Mouse (Mus musculus) forebrain, embryonic 14.5 days (tissue): ENCODE results near the gene Pou5f1. TPM values are rescaled to one million over a fixed set of nuclear protein-coding genes. Genes with fewer than 3 reads are reported as not detected.
"Not testable (repeated sequence)": the region's sequence is repeated elsewhere in the genome, so short reads cannot be mapped to it uniquely, and the experiment has no call there.

Experiments
- ATAC-seq: fragments of 200-750 bp; cut with Nextera tagmentation; 2 replicates; pipeline ENCODE4 v1.8.0; 2017; ENCODE audit warnings: mild to moderate bottlenecking, moderate library complexity
- DNase-seq: peaks from one replicate; pipeline ENCODE4 v3.0.0-alpha.2; 2015; ENCODE audit warnings: low spot score
- H3K27ac ChIP-seq: fragments of 300-500 bp; sonication (generic); 2 replicates; pipeline ENCODE4 v1.5.1; 2014; ENCODE audit warnings: low read depth, mild to moderate bottlenecking, control low read depth, low read length, moderate library complexity
- H3K27me3 ChIP-seq: fragments of 300-500 bp; sonication (generic); replicated peaks from 2 replicates; pipeline ENCODE4 v1.6.1; 2014; ENCODE audit warnings: low read length, control low read depth, mixed read lengths; ENCODE audit not compliant: control insufficient read depth, insufficient read depth
- H3K36me3 ChIP-seq: fragments of 300-500 bp; sonication (generic); 2 replicates; pipeline ENCODE4 v1.6.1; 2014; ENCODE audit warnings: low read length, control low read depth; ENCODE audit not compliant: control insufficient read depth, insufficient read depth
- H3K4me1 ChIP-seq: fragments of 300-500 bp; sonication (generic); 2 replicates; pipeline ENCODE4 v1.6.1; 2014; ENCODE audit warnings: antibody characterized with exemption, low read length, control low read depth; ENCODE audit not compliant: control insufficient read depth, insufficient read depth
- H3K4me2 ChIP-seq: fragments of 300-500 bp; sonication (generic); 2 replicates; pipeline ENCODE4 v1.6.1; 2014; ENCODE audit warnings: mild to moderate bottlenecking, control low read depth, low read length
- H3K4me3 ChIP-seq: fragments of 300-500 bp; sonication (generic); 2 replicates; pipeline ENCODE4 v1.5.1; 2014; ENCODE audit warnings: low read depth, low read length, control low read depth
- H3K9ac ChIP-seq: fragments of 300-500 bp; sonication (generic); 2 replicates; pipeline ENCODE4 v1.6.1; 2014; ENCODE audit warnings: mild to moderate bottlenecking, low read length, control low read depth, moderate library complexity
- H3K9me3 ChIP-seq: fragments of 300-500 bp; sonication (generic); replicated peaks from 2 replicates; pipeline ENCODE4 v1.6.1; 2016; ENCODE audit warnings: low read length, control low read depth, mixed read lengths; ENCODE audit not compliant: control insufficient read depth
- WGBS: fragments of 180-500 bp; shearing (Covaris S2); extraction: QIAGEN DNeasy Blood & Tissue Kit; methylation state at CpG from one replicate; pipeline ENCODE4 v1.1.7; 2014; 5-methylcytosine and 5-hydroxymethylcytosine counted together
- polyA plus RNA-seq: library from polyadenylated mRNA; unstranded; fragments of >200 nt; fragmentation: Nextera tagmentation; extraction: Ambion mirVana; gene quantifications from 2 replicates; pipeline ENCODE4 v1.2.1, GENCODE M21; 2014

Pou5f1 gene
- polyA plus RNA-seq, result 0.20 TPM in 1 of 2 replicates, not detected in the other

DNA sequence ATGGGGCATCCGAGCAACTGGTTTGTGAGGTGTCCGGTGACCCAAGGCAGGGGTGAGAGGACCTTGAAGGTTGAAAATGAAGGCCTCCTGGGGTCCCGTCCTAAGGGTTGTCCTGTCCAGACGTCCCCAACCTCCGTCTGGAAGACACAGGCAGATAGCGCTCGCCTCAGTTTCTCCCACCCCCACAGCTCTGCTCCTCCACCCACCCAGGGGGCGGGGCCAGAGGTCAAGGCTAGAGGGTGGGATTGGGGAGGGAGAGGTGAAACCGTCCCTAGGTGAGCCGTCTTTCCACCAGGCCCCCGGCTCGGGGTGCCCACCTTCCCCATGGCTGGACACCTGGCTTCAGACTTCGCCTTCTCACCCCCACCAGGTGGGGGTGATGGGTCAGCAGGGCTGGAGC is at the start of gene Pou5f1:
Gene Pou5f1 (plus strand): TSS at position 243 of the 400 bp plus-strand sequence.
- ATAC-seq (no peak), DNase-seq (no peak)
- 32% methylated on average over 13 of the region's 13 CpGs for WGBS
- Histone ChIP-seq H3K9ac (no peak within 1 kb of the TSS), H3K9me3 (no peaks in the 10 kb centered on the region), H3K36me3 (no peaks in the 10 kb centered on the region), H3K4me1 (peaks cover 4% of the 10 kb centered on the region; the same call in 1 of the 2 replicates), H3K4me2 (no peak within 1 kb of the TSS), H3K27me3 (peaks cover 18% of the 10 kb centered on the region), H3K27ac (no peak within 1 kb of the TSS), H3K4me3 (no peak within 1 kb of the TSS)

DNA sequence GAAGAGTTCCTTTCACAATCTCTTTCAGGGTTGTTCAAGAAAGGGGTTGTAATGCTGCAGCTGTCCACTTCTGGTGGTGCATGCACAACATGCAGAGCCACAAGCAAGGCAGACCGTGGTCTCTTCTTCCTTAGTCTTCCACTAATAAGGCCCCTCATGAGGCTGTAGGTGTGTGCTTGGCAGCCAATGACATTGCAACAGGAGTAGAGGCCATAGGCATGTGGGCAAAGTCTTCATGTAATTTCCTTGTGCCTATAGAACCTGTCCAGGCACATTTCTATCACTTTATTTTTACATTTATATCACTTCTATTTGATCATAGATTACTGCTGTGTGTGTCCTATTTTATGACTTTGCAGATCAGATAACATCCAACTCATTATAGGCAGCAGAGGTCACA is 47.6 kb upstream of the Pou5f1 start:
- H3K27me3 ChIP-seq, H3K4me1 ChIP-seq, H3K36me3 ChIP-seq, H3K27ac ChIP-seq, H3K4me2 ChIP-seq, ATAC-seq, H3K4me3 ChIP-seq, DNase-seq, H3K9ac ChIP-seq, H3K9me3 ChIP-seq: not testable (repeated sequence)
- WGBS, result no CpG with 5 or more reads among the region's 1 CpGs

DNA sequence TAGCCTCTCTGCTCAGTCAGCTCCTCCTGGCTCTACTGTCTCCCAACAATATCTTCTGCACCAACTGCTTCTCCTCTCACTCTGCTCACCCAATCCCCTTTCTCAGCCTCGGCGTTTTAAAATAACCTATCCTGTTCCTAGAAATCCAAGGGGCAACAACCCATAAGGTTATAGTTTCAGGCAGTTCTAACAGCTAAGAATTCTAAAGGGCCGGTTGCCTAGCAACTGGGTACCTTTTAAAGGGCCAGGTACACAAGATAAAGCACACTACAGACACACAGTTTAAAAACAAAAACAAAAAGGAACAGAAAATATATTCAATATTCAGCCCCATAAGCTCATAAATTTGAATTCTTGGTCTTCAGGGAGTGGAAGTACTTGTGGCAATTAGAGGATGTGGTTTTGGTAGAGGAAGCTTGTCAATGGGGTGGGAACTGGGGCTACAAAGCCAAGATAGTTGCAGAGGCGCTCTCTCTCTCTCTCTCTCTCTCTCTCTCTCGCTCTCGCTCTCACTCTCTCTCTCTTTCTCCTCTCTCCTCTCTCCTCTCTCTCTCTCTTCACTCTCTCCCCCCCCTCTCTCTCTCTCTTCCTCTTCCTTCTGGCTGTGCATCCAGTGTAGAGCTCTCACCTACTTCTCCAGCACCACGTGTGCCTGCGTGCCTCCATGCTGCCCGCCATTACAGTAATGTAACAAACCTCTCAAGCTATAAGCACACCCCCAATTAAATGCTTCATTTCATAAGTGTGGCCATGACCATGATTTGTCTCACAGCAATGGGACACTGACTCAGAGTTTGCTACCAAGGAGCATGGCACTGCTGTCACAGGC is 45.1 kb upstream of the Pou5f1 start:
- not testable (repeated sequence) for H3K36me3 ChIP-seq, H3K4me1 ChIP-seq, H3K9ac ChIP-seq, H3K9me3 ChIP-seq, H3K4me3 ChIP-seq, DNase-seq, H3K4me2 ChIP-seq, ATAC-seq, H3K27ac ChIP-seq, H3K27me3 ChIP-seq
- 66% methylated on average over 3 of the region's 9 CpGs for WGBS

DNA sequence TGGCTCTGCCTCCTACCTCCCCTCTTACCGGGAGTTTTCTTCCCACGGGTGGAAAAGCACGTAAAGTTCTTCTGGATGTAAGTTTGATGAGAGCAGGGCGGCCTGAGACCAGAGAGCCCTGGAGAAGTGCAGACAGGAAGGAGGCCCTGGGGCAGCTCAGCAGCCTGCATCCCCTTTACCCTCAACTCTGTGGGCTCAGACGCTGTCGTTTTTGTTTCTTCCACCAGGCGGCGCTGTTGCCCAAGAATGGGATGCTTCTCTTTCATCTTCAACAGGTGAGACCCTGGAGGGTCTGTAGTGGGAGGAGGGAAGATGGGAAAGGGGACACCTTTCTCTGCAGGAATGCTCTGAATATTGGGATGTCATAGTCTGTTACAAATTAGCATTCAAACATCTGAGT is 40.2 kb upstream of the Pou5f1 start:
- H3K4me2 ChIP-seq, H3K36me3 ChIP-seq, H3K9me3 ChIP-seq, H3K27ac ChIP-seq, H3K4me3 ChIP-seq, ATAC-seq, DNase-seq, H3K4me1 ChIP-seq, H3K9ac ChIP-seq: not testable (repeated sequence)
- 8% methylated on average over 8 of the region's 8 CpGs for WGBS
- H3K27me3 ChIP-seq, result peaks cover 17% of the 10 kb centered on the region

DNA sequence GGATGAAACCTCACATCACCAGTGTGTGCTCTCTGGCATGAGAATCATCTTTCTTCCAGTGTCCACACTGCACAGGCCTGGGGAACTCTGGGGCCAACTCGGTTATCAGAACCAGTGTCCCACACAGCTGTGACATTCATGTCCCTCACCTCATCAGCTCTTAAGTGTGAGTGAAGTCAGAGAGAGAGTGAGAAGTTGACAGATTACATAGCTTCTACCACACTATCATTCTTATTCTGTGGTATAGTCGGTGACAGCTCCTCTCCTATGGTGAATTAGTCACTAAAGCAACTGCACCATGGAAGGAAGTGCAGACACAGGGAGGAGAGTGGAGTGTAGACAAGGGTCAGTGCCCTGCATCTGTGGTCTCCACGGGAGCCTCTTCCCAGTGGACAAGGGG is 36.9 kb upstream of the Pou5f1 start:
- DNase-seq, ATAC-seq, H3K4me2 ChIP-seq, H3K9me3 ChIP-seq, H3K36me3 ChIP-seq, H3K9ac ChIP-seq, H3K4me3 ChIP-seq, H3K4me1 ChIP-seq, H3K27ac ChIP-seq: not testable (repeated sequence)
- peaks cover 19% of the 10 kb centered on the region for H3K27me3 ChIP-seq
- WGBS, result 76% methylated on average over 3 of the region's 3 CpGs

DNA sequence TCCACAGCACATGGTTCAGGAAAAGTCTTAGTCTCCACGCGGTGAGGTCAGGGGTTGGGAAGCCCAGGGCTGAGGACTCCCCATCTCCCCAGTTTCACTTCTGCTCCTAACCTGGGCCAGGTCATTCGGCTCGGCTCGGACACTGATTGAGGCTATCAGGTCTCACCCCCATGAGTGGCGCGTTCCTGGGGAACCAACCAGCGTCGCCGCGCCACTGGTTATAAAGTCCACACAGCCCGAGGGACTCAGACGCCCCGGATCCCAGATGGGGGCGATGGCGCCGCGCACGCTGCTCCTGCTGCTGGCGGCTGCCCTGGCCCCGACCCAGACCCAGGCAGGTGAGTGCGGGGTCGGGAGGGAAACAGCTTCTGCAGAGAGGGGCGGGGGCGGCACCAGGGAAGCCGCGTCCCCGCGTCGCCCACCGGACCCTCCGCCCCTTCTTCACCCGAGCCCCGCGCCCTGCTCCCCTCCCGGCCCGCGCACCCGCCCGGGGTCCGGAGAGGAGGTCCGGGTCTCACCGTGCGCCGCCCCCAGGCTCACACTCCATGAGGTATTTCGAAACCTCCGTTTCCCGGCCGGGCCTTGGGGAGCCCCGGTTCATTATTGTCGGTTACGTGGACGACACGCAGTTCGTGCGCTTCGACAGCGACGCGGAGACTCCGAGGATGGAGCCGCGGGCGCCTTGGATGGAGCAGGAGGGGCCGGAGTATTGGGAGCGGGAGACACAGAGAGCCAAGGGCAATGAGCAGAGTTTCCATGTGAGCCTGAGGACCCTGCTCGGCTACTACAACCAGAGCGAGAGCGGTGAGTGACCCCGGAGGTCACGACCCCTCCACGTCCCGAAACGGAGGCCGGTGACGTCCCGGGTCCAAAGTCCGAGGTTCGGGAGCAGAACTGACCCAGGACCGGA is 35.7 kb upstream of the Pou5f1 start, which contains the start of gene H2-Q10:
Gene H2-Q10 (plus strand): TSS at position 248 of the 910 bp plus-strand sequence.
- peak within 1 kb of the TSS; percentile 60 for H3K4me2 ChIP-seq
- H3K36me3 ChIP-seq, result no peaks in the 10 kb centered on the region
- ATAC-seq, result no peak
- H3K4me1 ChIP-seq, result no peaks in the 10 kb centered on the region
- peaks cover 19% of the 10 kb centered on the region for H3K27me3 ChIP-seq
- H3K4me3 ChIP-seq, result peak within 1 kb of the TSS; percentile 27
- H3K9me3 ChIP-seq, result no peaks in the 10 kb centered on the region
- 0 out of 2 replicates have a peak within 1 kb of the TSS, but pooled peaks have one; percentile 29 for H3K9ac ChIP-seq
- no peak within 1 kb of the TSS for H3K27ac ChIP-seq
- 2% methylated on average over 66 of the region's 80 CpGs for WGBS
- DNase-seq, result no peak

DNA sequence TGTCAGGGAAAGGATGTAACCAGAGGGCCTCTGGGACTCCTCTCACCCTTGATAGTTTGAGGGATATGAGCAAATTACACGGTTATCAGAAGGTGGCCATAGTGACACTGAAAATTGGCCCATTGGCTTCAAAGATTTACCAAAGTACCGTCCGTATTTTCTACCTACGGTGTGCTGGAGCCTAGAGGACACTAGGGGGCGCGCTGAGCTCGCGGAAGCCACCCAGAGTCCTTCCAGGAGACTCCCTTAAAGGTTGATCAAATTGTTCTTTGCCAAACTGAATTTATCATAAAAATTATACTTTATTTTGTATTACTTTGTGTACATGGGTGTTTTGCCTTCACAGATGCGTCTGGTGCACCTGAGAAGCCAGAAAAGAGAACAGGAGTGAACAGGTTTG is 21.8 kb upstream of the Pou5f1 start:
- Histone ChIP-seq H3K27me3 (no peaks in the 10 kb centered on the region), H3K9ac (no peak overlapping the region), H3K4me1 (no peaks in the 10 kb centered on the region), H3K4me3 (no peak overlapping the region), H3K36me3 (no peaks in the 10 kb centered on the region), H3K27ac (no peak overlapping the region), H3K4me2 (no peak overlapping the region), H3K9me3 (no peaks in the 10 kb centered on the region)
- no peak for ATAC-seq
- DNase-seq, result peak; percentile 67
- WGBS, result 2% methylated on average over 9 of the region's 9 CpGs

DNA sequence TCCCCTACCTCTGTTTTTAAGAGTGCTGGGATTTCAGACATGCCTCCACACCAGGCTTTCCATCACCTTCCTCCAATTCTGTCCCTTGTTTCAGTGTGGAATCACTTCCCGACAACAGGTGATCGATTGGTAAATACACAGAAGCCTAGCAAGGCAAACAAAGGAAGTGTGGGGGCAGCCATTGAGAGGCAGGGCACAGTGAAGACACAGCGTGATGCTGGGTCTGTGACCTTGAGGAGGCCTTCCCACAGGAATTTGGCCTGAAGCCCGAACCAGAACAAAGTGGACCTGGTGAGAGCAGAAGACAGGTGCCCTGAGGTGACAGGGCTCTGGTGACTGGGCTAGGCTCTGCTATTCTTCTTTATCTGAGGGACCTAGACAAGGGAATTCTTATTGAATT is 20.1 kb upstream of the Pou5f1 start:
- no peaks in the 10 kb centered on the region for H3K36me3 ChIP-seq
- H3K4me1 ChIP-seq, result no peaks in the 10 kb centered on the region
- ATAC-seq, result no peak
- no peak overlapping the region for H3K27ac ChIP-seq
- no peaks in the 10 kb centered on the region for H3K27me3 ChIP-seq
- WGBS, result 36% methylated on average over 4 of the region's 4 CpGs
- H3K4me3 ChIP-seq, result no peak overlapping the region
- no peaks in the 10 kb centered on the region for H3K9me3 ChIP-seq
- DNase-seq, result no peak
- no peak overlapping the region for H3K9ac ChIP-seq
- no peak overlapping the region for H3K4me2 ChIP-seq
